Mouse (Mus musculus): Measurements from ENCODE around the gene Clip2.

- no peak for TF ChIP-seq CTCF (IDR thresholded peaks at IDR 0.05; ENCODE audit: insufficient read depth, low read length)
- TF ChIP-seq POLR2A (IDR thresholded peaks at IDR 0.05; ENCODE audit: borderline replicate concordance, extremely low read depth, low read depth, low read length), result no peak
These were observed 25.3 kb upstream of the Clip2 start for GRCm38 (mm10) chr5:134577534-134577933.
